Mouse (Mus musculus): ENCODE results near the gene Efna1.

Gene Efna1

DNA sequence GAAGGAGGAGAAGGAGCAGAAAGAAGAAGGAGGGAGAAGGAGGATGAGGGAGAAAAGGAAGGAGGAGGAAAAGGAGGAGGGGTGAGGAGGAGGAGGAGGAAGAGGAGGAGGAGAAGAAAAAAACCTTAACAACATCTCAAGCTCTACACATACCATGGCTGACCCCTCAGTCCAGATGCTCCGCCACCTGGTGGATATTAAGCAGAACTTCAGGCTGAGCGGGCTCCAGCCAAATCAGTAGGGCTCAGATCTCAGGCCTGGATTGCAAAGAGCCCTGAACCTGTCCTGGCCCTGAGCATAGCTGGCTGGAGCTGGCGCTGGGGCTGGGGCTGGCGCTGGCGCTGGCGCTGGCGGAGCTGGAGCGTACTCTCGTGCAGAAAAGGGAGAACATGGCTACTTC, 27.1 kb upstream of the Efna1 start:
- peak; percentile 66 for DNase-seq (ENCODE audit: low read depth, low spot score)

DNA sequence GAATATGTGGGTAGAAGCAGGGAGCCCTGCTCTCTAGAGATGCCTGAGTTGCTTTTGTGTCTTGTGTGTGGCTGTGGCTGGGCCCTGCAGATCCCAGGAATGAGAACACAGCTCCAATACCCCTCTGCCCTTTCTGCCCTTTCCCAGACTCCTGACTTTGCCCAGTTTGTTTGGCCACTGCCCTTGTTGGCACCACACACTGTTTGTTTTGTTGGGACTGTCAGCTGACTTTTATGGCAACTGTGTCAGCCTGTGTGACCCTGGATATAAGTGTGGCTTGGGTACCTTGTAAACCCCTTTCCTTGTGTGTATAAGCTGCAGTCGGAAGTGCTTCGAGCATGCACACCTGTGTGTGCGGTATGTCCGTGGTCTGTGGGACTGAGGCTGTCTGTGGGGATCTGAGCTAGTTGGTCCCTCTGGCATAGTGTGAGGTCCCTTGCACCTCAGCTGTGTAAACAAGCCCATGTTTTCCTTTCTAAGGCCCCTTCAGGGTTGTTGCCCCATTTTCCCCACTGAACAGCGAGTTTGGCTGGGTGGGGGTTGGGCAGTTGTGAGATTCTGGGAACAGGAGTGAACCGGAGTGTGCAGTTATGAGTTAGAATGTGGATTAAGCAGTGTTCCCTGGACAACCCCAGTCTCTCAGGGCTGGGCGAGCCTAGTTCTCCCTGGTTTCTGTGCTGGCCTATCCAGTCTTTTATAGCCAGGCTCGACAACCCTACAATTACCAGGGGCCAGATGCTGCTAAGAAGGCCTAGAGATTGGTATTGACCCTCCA, 24.8 kb upstream of the Efna1 start:
- no peak for DNase-seq (ENCODE audit: low read depth, low spot score)

DNA sequence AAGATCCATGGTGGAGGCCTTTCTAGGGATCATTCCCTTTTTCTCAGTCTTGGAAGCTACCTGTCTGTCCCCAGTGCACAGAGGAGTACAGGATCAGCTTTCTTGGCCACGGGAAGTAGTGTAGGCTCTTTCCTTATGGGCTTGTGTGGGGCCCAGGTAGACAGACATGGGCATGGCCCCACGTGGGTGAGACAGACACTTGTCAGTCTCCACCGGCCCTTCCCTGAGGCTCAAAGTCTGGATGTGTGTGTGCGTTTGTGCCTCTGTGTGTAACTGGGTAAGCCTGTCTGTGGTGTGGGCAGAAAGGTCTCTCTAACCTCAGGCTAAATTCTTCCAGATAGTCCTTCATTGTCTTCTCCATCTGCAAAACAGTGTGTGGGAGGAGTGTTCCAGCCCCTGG, 24.2 kb upstream of the Efna1 start:
- DNase-seq (ENCODE audit: low read depth, low spot score) = no peak

DNA sequence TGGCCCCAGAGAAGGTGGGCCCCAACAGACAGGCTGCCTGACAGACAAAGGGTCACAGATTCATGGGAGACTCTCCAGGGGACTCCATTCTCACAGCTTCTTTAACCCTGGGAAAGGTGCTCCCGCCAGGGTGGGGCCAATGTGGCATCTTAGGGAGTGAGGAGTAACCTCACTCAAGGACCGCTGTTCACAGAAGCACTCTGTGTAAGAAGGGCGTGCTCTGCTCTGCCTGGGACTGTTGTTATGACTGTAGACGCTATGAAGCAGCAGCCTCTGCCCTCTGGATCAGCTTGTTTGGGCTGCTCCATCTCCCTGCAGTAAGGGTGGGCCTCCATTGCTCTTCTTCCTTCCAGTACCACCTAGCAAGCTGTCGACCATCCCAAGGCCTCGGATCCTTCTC, 23.5 kb upstream of the Efna1 start:
- DNase-seq (ENCODE audit: low read depth, low spot score) = no peak

DNA sequence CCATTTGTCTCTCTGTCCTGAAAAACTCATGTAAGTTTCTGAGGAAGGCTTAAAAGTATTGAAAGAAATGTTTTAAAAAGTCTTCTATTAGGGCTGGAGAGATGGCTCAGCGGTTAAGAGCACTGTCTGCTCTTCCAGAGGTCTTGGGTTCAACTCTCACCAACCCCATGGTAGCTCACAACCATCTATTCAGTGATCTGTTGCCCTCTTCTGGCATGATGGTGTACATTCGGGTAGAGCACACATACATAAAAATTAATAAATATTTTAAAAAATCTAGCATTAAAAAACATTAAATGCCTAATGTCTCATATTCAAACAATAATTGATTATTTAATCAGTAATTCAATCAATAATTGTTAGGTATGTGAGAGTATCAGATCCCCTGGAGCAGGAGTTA, 19.6 kb upstream of the Efna1 start:
- DNase-seq (ENCODE audit: low read depth, low spot score) = no peak

DNA sequence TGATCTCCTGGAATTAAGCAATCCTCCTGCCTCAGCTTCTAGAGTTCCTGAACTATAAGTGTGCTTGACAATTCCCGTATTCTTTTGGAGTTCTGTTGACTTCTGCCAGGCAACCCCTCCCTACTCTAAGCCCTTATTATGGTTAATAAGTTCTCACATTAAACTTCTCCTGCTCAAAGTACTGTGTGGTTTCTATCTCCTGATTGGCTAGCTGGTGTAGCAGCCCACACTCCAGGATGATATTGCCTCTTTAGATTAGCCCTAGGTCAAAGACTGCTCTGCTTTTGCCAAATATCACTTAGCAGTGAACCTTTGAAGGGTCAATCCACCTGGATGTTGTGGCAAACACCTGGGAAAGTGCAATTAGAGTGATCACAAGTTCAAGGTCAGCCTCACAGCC, 19.1 kb upstream of the Efna1 start:
- DNase-seq (ENCODE audit: low read depth, low spot score) = no peak

DNA sequence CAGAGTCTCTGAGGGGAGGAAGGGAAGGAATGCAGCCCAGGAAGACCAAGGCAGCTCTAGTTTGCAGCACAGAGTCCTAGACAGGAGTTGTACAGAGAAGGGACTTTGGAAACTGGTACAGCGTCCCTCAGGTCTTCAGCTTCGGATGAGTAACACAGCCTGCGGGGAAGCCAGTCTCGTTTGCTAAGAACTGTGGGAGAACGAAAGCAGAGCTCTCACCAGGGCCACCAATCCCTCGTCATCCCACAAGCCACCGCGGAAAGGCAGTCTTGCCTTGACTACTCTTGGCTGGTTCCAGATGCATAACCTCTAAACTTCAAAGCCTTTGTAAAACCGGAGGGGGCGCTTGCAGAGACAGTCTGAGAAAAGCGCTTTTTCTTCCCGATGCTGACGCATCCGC, 18.6 kb upstream of the Efna1 start:
- no peak for DNase-seq (ENCODE audit: low read depth, low spot score)

DNA sequence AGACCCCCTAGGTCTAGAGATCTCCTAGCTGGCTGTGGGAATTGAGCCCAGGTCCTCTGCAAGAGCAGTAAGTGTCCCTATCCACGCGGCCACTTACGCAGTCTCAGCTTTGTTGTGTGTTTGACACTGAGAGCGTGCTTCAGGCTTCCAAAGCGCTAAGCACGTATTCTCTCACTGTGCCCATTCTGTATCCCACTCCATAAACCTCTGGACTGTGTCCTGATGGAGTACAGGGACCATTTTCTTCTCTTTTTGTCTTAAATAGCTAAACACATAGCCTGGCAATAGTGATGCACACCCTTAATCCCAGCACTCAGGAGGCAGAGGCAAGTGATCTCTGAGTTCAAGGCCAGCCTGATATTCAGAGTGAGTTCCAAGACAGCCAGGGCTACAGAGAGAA, 18.0 kb upstream of the Efna1 start:
- DNase-seq (ENCODE audit: low read depth, low spot score) = no peak

DNA sequence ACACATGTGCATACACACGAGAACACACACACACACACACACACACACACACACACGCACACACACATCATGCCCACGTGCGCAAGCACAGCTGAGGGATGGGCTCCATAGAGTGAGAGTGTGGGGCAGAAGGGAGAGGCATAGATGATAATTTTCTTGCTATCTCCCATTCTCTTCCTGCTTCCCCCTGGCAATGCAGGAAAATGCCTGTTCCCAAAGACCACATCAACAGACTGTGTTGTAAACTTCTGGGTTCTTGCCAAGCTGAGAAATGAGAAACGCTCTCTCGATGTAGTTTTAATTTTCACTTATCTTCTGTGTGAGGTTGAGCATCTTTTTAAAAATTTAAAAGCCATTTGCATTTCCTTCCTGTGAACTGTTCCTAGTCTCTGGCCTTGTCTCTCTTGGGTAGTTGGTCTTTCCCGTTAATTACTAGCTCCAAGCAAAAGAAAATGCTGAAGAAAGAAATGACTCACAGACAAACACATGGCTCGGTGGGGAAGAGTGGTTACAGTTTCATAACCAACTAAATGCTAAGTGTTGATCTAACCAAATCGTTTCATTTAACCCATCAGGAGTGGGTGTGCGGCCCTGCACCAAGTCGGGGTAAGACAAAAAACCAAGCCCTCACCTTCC, 15.9 kb upstream of the Efna1 start:
- no peak for DNase-seq (ENCODE audit: low read depth, low spot score)

DNA sequence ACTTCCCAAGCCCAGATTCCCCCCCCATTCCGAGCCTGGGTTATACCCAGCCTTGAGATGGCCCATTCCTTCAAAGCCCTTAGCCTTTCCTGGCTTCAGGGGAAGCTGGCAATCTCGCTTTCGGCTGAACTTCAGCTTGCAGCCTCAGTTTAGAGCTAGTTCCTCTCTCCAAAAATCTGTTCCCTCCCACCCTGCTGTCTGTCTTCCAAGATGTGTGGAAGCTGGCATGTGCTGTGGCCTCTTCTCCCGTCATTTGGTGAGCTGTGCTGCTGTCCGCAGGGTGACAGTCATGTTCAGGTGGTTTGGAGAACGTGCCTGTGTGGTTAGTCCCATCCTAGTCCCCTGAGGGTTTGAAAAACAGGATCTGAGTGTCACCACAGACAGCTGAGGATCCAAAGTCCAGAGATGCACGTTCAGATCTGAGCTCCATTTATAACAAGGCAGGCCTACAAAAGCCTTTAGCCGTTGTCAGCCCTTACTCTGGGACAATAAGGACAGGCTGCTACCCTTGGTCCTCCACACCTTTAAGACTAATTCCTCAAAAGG, 14.8 kb upstream of the Efna1 start:
- no peak for DNase-seq (ENCODE audit: low read depth, low spot score)

DNA sequence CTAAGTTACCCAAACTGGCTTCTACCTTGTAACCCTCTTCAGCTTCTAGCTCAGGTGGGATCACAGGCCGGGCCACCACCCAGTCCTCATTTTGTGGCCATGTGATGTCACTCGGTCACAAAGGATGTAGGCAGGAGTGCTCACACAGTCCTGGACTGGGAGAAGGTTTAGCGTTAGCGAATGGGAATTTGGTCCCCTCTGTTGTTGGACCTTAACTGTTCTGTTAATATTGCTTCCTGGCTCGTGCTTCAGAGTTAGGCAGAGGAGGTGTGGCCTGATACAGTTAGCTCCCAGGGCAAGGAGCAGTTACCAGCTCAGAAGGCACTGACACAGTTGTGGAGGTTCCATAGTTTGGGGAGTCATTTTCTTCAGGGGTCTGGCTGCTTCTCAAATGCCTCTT, 13.3 kb upstream of the Efna1 start:
- DNase-seq (ENCODE audit: low read depth, low spot score) = no peak

DNA sequence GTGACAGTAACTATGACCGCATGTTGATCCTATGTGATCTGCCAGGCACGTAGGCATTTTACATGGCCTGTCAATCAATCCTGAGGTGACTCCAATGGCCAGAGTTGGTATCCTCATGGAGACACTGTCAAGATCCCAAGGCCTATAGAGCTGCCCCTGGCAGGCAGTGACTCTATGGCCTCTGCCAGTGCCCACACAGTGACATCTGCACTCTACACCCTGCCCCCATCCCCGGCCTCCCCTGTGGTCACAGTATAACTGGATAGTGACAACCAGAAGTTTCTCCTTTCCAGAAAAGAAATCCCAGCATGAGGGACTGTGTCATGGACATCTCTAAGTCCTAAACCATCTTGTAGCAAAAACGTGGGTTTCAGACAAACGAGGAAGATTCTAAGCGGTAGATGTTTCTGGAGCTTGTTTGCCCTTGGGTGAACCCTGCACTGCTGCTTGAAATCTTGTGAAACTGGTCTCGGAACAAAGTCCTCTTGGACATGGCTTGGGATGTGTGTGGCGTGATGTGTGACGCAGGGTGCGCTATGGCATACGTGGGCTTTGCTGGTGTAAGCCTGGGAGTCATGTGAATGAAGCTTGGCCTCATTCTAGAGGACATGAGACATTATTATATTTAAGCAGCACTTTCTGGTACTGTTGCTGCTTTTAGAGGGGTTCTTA, 12.4 kb upstream of the Efna1 start:
- DNase-seq (ENCODE audit: low read depth, low spot score) = no peak

DNA sequence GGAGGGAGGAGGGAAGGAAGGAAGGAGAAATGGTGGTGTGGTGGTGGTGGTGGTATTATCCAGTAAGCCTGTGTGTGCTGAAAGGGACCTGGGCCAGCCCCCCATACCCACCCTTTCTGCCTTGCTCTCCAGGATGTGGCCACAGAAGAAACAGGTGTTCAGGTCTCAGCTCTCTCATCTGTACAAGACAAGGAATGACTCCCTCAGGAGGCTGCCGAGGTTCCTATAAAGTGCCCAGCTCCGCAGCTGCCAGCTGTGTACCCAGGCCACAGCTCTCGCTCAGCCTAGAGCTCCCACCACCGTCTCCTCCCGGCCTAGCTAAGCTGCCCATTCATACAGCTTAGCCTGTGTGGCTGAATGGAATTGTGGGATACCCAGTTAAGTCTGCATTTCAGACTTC, 11.4 kb upstream of the Efna1 start:
- DNase-seq (ENCODE audit: low read depth, low spot score) = no peak

DNA sequence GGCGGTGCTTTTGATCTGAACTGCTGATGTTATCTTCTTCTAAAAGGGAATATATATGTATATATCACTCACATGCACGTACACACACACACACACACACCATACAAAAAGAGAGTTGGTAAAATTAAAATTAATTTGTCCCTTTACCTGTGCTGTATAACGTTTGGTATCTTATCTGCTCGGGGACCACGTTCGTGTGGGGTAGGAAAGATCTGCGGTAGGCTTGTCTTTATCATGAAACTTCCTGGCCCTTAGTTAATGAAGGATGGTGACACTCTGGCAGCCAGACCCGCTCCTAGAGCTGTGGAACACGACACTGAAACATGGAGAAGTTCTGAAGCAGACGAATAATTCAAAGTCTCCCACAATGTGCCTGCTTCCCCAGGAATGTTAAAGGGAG, 10.9 kb upstream of the Efna1 start:
- no peak for DNase-seq (ENCODE audit: low read depth, low spot score)

DNA sequence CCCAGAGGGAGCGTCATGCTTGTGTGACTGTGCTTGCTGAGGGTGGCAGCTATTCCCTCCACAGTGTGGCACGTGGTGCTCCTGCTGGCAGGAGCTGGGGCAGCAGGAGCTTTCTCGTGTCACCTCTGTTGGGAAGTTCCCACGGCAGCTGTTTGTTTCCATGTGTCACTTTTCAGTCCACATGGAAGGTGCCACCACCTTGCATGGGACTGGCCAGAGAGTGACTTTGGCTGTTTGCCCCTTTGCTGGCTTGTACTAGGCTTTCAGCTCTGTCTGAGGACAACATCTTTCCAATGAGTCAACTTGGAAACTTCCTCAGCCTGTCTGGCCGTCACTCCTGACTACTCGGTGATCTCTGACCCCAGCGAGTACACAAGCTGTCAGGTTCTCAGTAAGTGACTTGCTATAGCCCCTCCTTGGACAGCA, 7.6 kb upstream of the Efna1 start:
- DNase-seq (ENCODE audit: low read depth, low spot score) = no peak

DNA sequence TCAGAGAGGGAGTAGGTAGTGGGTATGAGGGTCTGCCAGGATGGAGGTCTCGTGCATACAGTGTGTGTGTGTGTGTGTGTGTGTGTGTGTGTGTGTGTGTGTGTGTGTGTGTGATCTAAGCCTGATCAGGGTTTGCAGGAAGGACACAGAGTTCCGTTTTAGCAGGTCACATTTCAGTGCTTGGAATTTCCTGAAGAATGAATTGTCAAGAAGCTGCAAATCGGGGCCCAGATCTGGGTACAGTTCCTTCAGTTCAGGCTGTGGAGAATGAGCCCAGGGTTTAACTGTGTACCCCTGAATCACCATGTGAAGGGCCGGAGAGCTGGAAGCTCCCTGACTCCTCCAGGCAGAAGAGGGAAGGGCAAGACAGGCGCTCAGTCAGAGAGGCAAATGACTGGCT, 6.3 kb upstream of the Efna1 start:
- DNase-seq (ENCODE audit: low read depth, low spot score) = no peak

DNA sequence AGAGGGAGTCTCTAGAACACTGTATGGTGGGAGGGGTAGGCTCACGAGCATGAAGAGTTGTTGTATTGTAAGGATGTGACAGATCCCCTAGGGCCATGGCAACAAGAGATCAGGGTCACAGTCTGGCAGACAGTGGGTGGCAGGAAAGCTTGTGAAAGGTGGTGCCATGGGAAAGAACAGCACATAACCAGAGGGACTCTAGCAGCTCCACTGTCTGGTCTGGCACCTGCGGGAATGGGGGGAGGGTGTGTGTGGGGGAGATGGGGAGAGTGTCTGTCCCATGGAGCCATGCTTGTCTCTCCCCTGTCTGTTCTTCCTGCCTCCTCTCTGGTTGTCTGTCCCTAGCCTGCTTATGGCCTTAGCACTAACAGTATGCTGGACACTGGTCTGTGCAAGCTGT, 4.6 kb upstream of the Efna1 start:
- DNase-seq (ENCODE audit: low read depth, low spot score) = no peak

DNA sequence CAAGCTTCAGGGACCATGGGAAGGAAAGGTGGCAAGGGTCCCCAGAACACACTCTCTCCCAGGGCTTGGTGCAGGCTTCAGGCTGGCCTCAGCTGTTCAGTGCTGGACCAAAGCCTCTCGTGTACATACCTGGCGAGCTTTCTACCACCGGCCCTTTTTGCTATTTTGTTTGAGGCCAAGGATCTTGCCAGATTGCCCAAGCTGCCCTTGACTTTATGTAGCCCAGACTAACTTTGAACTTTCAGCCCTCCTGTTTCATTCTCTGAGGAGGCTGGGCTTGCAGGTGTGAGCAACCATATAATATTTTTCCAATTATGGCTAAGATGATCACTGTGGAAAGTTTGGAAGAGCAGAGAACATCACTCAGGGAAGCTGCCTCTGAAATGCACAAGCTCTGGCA, 3.3 kb upstream of the Efna1 start:
- DNase-seq (ENCODE audit: low read depth, low spot score) = no peak

DNA sequence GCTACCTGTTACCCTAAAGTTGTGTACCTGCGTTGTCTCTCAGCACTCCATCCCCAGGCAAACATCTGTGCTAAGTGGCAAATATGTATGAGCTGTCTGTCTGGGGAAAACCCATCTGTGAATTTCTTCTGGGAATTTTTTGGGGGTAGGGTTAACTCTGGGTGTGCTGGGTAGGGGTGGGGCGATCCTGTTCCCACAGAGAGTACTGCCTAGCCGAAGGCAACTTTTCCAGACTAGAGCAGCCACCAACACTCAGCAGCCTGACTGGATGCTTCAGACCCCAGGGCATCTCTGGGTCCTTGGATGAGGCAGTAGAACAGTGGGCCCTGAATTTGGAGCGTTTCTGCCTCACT, 1.3 kb upstream of the Efna1 start:
- no peak for DNase-seq (ENCODE audit: low read depth, low spot score)

DNA sequence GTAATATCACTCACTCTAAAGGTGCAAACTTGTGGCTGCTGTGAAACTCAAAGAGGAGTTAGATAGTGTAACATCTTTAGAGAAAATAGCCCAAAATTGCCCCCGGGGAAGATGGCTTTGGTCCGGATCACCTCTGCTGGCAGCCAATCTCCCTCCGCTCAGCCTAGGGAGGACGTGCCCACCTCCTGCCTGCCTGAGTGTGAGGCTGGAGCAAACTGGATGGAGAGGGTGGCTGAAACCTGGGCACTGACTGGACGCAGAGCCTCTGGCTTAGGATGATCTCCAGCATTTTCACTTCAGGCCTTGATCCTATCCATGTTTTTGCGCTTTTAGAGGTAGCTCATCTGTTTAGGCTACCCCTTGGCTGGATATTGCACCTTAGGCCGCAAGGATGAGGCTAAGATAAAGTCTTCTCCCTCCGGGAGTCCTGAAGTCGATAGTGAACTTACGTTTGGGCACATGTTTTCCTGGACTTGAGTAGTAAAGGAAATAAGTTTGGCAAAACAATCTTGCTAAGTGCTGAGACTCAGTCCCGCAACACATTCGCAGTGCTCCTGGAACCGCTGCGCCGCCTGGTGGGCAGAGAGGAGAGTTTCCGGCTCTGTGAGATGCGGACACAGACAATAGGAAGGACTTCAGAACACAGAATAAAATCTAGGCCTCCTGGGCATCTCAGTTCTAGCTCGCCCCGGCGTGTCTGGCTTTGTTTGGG, 793 bp upstream of the Efna1 start:
- DNase-seq (ENCODE audit: low read depth, low spot score) = peak; percentile 76

DNA sequence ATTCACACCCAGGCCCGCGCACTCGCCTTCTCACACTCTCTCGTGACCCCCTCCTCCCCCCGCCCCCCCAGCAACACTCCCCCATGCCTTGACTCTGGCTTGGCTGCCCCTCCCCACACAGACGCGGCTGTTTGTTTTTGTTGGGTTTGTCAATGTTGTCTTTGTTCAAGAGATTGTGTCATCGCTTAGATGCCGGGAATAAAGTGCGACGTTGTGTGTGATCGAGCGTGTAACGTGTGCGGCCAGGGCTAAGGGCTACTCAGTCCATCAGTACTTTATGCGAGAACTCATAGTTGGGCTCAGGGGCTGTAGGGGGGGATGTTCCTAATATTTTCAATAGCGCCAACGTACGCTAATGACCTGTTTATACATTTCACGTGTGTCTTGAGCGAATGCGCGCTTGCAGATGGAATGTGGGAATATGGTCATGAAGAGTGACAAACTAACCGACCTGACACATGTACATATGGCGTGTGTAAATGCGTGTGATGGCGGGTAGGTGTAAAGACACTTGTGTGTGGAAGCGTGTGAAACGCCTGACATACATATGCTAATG, 814 bp downstream of the Efna1 start:
- DNase-seq (ENCODE audit: low read depth, low spot score) = no peak
